Mouse (Mus musculus) testis, adult 2 months (tissue): Measurements from ENCODE around the gene Pld3.

Experiments used
- CTCF ChIP-seq: fragments of 200-500 bp; IDR thresholded peaks from 2 replicates; pipeline ENCODE4 v1.5.1; 2012; ENCODE audit warnings: low read depth, mild to moderate bottlenecking, inconsistent platforms, low read length, moderate library complexity; ENCODE audit not compliant: control insufficient read depth, insufficient read depth, insufficient replicate concordance
- POLR2A ChIP-seq: fragments of 200-500 bp; IDR thresholded peaks from 2 replicates; pipeline ENCODE4 v1.6.1; 2012; ENCODE audit warnings: low read depth, mild to moderate bottlenecking, inconsistent platforms, low read length, moderate library complexity; ENCODE audit not compliant: control insufficient read depth

DNA sequence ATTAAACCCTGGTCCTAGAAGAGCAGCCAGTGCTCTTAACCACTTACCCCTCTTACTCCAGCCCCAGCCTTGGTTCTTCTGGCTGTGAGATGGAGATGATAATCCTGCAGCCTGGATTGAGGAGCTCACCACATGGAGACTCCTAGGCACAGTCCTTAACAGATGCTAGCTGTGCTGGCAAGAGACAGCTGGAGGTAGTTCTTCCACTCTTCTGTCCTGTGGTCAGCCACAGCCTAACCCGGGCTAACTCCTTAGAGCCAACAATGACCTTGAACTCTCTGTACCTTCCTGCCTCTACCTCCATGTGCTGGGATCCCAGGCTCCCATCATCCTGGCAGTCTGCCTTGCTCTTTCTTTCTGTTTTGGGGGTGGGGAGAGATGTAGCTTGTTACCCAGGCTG is 8.0 kb upstream of the Pld3 start:
- TF ChIP-seq CTCF: no peak
- no peak for TF ChIP-seq POLR2A
